Mouse (Mus musculus) bone marrow macrophage, adult 2 months (primary cell): ENCODE results near the gene Chac2.

Source experiments
- CTCF ChIP-seq: IDR thresholded peaks from 2 replicates; pipeline ENCODE4 v1.5.1; 2012; ENCODE audit warnings: low read depth, mild to moderate bottlenecking, low read length, moderate library complexity
- POLR2A ChIP-seq: IDR thresholded peaks from 2 replicates; pipeline ENCODE4 v1.6.1; 2012; ENCODE audit warnings: mild to moderate bottlenecking, low read depth, low read length, borderline replicate concordance

GRCm38 (mm10) chr11:30952829-30953228 lies 33.3 kb downstream of the Chac2 start:
- TF ChIP-seq CTCF (no peak), POLR2A (no peak)
